Mouse (Mus musculus): ENCODE data around the gene Ifrd2. TPM values are rescaled to one million over a fixed set of nuclear protein-coding genes. Genes with fewer than 3 reads are reported as not detected.

Ifrd2 gene
- polyA plus RNA-seq, 1 experiment, result 31.5 TPM

DNA sequence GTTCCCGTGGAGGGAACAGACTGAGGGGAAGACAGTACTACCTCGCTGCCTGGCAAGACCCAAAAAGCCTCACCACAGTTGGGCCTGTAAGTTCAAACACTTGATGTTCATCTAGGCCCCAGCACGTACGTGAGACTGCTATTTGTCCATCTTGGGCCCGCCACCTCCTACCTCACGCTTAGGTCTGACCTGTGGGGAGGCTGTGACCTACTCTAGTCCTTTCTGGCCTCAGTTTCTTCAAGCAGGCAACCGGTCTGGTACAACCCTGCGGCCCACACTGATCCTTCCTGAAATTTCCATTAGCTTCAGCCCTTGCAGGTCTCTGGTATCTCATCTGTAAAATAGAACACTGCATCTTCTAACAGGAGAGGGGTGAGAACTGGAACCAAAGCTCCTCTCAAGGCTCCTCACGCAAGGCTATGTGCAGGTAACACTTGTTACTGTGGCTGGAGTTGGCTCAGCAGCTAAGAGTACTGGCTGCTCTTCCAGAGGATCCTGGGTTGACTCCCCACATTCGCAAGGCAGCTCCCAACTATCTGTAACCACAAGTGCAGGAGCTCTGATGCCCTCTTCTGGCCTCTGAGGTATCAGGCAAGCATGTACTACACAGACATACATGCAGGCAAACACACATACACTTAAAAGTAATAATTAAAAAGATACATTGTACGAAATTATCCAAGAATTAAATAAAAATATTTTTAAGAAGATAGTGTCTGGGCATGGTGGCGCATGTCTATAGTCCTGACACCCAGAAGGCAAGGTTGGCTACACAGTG lies 38.1 kb downstream of the Ifrd2 start:
- 0 out of 2 replicates have a peak overlapping the region, but pooled peaks have one; percentile 29 for H3K27ac ChIP-seq (ENCODE audit: insufficient read depth, low read length)
- TF ChIP-seq POLR2A (IDR thresholded peaks at IDR 0.05; ENCODE audit: low read depth, low read length) (no peak), CTCF (IDR thresholded peaks at IDR 0.05; ENCODE audit: borderline replicate concordance, insufficient read depth, low read length) (no peak)
- H3K4me3 ChIP-seq (ENCODE audit: insufficient read depth, low read length), result no peak overlapping the region
- H3K4me1 ChIP-seq (ENCODE audit: control insufficient read depth, insufficient read depth, low read length), result peaks cover 28% of the 10 kb centered on the region

DNA sequence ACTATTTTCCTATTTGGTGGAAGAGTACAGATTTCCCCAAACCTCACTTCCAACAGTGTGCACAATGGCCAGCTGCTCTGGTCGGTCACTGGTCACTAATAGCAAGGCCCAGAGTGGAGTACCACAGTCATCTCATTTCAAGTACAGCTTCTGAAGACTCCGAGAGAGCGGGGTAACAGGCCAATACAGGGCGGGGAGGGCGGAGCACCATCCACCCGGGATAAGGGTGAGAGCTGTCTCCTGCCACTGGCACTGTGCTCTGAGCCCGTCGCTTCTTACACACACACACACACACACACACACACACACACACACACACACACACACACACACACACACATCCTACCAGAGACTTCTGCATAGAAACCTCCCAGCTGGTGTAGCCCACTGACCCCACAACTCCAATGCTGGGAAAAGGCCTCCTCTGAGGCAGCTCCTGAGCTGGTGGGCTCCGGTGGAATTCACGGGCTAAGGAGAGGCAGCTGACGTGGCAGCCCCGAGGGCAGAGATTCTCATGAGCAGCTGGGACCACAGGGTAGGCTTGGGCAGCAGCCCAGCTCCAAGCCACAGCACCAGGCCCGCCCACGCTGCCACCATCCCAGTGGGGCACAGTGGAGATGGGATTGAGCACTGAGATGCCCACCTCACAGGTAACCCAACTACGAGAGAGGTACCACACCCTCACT lies 38.9 kb downstream of the Ifrd2 start:
- TF ChIP-seq POLR2A (IDR thresholded peaks at IDR 0.05; ENCODE audit: low read depth, low read length) (no peak), CTCF (IDR thresholded peaks at IDR 0.05; ENCODE audit: borderline replicate concordance, insufficient read depth, low read length) (no peak)
- peak overlapping the region; percentile 29 for H3K27ac ChIP-seq (ENCODE audit: insufficient read depth, low read length)
- H3K4me1 ChIP-seq (ENCODE audit: control insufficient read depth, insufficient read depth, low read length), result peaks cover 29% of the 10 kb centered on the region
- H3K4me3 ChIP-seq (ENCODE audit: insufficient read depth, low read length), result no peak overlapping the region

DNA sequence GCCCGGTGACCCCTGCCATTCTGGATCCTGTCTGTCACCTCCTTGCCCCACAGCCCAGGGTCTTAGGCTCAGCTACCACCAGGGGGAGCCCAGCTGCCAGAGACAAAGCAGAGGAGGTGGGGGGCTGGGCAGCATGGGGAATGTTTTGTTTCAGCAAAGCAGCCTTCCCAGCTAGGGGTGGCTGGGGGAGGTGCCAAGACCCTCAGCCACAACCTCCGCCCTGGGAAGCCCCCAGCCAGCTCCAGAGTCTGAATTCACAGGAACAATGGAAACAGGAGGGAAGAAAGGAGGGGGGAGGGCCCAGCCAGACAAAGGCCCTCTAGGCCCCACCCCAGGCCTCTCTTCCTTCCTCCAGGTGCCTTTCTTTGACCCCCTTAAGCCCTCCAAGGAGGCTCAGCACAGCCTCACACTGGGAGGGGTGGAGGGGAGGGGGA lies 39.4 kb downstream of the Ifrd2 start:
- TF ChIP-seq POLR2A (IDR thresholded peaks at IDR 0.05; ENCODE audit: low read depth, low read length) (no peak), CTCF (IDR thresholded peaks at IDR 0.05; ENCODE audit: borderline replicate concordance, insufficient read depth, low read length) (peak; percentile 86)
- H3K27ac ChIP-seq (ENCODE audit: insufficient read depth, low read length), result peak overlapping the region; percentile 44
- peaks cover 28% of the 10 kb centered on the region for H3K4me1 ChIP-seq (ENCODE audit: control insufficient read depth, insufficient read depth, low read length)
- no peak overlapping the region for H3K4me3 ChIP-seq (ENCODE audit: insufficient read depth, low read length)

DNA sequence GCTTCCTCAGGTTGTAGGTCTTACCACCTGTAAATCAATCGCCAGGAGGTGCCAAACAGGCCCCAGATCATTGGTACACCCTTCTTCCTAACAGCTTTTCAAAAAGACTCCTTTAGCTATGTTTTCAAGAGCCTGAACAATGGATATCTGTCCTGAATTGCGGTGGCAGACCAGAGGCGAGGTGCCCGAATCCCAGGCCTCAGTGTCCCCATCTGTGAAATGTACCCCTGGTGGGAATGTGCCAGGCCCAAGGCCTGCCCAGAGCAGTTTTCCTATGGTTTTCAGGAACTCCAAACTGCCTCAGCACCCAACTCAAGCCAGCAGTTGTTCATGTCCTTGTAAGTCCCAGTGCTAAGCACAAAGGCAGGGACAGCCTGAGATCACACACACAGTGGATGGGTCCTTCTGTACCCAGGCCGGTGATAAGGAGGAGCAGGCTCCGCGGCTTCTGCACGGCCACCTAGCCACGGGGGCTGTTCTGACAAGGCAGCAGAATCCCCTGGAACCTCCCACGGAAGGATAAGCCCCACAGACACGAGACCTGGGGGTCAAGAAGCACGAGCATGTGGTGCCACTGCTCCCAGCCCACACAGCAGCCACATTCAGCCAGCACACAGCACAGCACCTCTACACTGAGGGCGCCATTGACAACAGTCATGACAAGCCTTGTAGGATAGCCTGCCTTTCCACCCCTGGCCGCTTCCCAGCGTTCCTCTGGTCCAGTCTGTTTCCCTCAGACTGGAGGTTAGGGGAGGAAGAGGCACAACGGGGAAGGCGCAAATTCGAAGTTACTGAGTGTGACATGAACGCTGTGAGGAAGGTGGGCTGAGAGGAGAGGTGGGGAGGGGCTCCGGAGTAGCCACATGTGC lies 40.2 kb downstream of the Ifrd2 start:
- no peak overlapping the region for H3K4me3 ChIP-seq (ENCODE audit: insufficient read depth, low read length)
- no peak for TF ChIP-seq CTCF (IDR thresholded peaks at IDR 0.05; ENCODE audit: borderline replicate concordance, insufficient read depth, low read length)
- TF ChIP-seq POLR2A (IDR thresholded peaks at IDR 0.05; ENCODE audit: low read depth, low read length), result no peak
- H3K27ac ChIP-seq (ENCODE audit: insufficient read depth, low read length), result peak overlapping the region; percentile 22
- peaks cover 28% of the 10 kb centered on the region for H3K4me1 ChIP-seq (ENCODE audit: control insufficient read depth, insufficient read depth, low read length)

DNA sequence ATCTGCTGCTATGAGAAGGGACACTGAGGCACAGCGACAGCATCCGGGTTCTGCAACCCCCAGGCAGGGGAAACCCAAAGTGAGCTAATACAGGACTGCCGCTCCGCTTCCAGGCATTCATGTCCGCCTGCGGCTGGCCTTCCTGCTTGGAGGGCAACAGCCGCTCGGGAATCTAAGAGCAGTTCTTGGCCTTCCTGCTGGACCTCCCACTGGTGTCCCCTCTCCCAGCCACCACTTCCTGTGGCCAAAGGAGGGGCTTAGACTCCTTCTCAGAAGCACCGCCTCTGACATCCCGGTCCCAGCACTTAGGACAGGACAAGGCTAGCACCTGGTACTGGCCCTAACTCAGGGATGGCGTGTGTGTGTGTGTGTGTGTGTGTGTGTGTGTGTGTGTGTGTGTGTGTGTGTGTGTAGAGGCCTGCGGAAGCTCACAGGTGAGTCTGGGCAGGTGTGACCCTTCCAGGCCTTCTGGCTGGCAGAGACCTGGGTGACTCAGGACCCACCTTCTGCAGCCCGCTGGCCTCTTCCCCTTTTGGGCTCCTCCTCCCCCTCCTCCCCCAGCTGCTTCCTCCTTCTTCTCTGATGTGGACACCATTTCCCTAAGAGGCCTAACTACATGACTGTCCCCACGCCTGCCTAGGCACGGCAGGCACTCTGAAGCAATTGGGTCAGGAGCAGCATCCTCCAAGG lies 41.4 kb downstream of the Ifrd2 start:
- TF ChIP-seq CTCF (IDR thresholded peaks at IDR 0.05; ENCODE audit: borderline replicate concordance, insufficient read depth, low read length), result no peak
- no peak for TF ChIP-seq POLR2A (IDR thresholded peaks at IDR 0.05; ENCODE audit: low read depth, low read length)
- Histone ChIP-seq H3K4me1 (ENCODE audit: control insufficient read depth, insufficient read depth, low read length) (peaks cover 28% of the 10 kb centered on the region), H3K4me3 (ENCODE audit: insufficient read depth, low read length) (no peak overlapping the region), H3K27ac (ENCODE audit: insufficient read depth, low read length) (no peak overlapping the region)

DNA sequence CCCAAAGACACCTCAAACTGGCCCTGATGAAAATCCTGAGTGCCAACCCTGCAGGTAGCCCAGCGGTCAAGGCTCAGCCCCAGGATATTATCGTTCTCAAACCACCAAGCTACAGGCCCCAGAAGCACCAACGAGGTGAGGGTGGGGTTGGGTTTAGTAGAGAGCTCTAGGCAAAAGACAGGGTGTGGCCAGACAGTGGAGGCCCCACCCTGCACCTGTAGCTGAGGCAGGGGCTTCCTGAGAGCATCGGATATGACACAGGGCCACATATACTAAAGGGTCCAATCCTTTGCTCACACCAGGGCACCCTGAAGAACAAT lies 41.9 kb downstream of the Ifrd2 start:
- peaks cover 26% of the 10 kb centered on the region for H3K4me1 ChIP-seq (ENCODE audit: control insufficient read depth, insufficient read depth, low read length)

DNA sequence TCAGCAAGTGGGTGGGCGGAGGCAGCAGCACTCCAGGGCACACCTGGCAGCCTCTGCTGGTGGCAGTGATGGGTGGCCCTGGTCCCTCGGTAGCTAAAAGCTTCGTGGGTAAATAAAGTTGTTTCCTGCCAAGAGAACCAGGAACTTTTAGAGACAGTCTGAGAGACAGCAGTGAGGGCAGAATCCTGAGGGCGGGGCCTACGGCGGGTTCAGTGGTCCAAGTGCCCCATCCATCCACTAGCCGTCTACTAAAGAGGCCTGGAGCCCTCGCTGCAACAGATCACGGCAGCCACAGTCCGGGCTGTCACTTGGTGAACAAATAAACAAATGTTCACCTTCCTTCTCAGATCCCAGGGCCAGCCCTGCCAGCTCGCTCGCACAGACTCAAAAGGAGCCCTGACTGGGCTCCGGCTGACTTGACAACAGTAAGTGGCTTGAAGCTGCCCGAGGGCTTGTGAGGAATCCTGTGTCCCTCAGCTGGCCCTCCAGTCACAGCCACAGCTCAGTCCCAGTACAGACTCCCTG lies 42.5 kb downstream of the Ifrd2 start:
- Histone ChIP-seq H3K4me3 (ENCODE audit: insufficient read depth, low read length) (no peak overlapping the region), H3K27ac (ENCODE audit: insufficient read depth, low read length) (no peak overlapping the region; the same call in 1 of the 2 replicates), H3K4me1 (ENCODE audit: control insufficient read depth, insufficient read depth, low read length) (peaks cover 21% of the 10 kb centered on the region)
- TF ChIP-seq POLR2A (IDR thresholded peaks at IDR 0.05; ENCODE audit: low read depth, low read length), result no peak
- TF ChIP-seq CTCF (IDR thresholded peaks at IDR 0.05; ENCODE audit: borderline replicate concordance, insufficient read depth, low read length), result no peak

More for the DNA sequence above, 41.9 kb downstream of the Ifrd2 start:
- Histone ChIP-seq H3K27ac (ENCODE audit: insufficient read depth, low read length) (no peak overlapping the region), H3K4me3 (ENCODE audit: insufficient read depth, low read length) (no peak overlapping the region)
- no peak for TF ChIP-seq CTCF (IDR thresholded peaks at IDR 0.05; ENCODE audit: borderline replicate concordance, insufficient read depth, low read length)
- no peak for TF ChIP-seq POLR2A (IDR thresholded peaks at IDR 0.05; ENCODE audit: low read depth, low read length)

DNA sequence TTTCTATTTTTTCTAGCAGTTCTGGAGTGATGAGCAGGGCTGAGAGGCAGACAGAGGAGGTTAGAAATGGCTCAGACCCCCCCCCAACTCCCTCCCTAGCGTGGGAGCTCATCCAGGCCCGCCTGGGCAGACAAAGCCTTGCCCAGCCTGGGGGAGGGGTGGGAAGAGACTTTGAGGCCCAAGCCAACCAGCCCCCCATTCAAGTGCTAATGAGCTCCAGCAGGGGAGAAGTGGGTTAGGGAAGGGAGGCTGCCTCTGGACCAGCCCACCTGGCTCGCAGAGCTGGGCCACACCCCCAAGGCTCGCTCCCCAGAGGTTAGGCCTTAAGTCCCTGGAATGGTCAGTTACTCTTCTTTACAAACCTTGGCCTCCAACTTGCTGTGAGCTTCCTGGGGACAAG lies 43.1 kb downstream of the Ifrd2 start:
- no peak overlapping the region for H3K4me3 ChIP-seq (ENCODE audit: insufficient read depth, low read length)
- TF ChIP-seq CTCF (IDR thresholded peaks at IDR 0.05; ENCODE audit: borderline replicate concordance, insufficient read depth, low read length) (no peak), POLR2A (IDR thresholded peaks at IDR 0.05; ENCODE audit: low read depth, low read length) (no peak)
- peaks cover 21% of the 10 kb centered on the region for H3K4me1 ChIP-seq (ENCODE audit: control insufficient read depth, insufficient read depth, low read length)
- H3K27ac ChIP-seq (ENCODE audit: insufficient read depth, low read length), result peak overlapping the region; percentile 8

DNA sequence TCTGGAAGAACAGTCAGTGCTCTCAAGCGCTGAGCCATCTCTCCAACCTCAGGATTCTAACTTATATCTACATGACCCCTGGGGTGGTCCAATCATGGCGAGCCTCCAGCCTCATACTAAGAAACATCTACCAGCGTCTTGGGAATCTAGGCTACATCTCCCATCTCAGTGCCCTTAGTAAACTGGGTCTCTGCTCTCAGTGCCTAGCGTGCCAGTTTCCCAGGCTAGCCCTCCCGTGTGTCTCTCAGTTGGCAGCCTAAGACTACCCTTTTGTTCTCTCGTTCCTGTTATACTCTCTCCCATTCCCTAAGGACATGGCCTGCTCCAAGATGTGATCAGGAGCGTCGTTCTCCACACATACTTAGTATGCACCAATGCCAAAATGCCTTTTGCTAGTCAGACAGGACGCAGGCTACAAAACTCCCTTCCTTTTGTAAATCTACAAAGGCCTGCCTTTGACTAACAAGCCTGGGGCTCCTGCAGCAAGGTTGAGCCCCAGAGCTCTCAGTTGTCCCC lies 43.9 kb downstream of the Ifrd2 start:
- no peak overlapping the region for H3K4me3 ChIP-seq (ENCODE audit: insufficient read depth, low read length)
- TF ChIP-seq POLR2A (IDR thresholded peaks at IDR 0.05; ENCODE audit: low read depth, low read length), result no peak
- TF ChIP-seq CTCF (IDR thresholded peaks at IDR 0.05; ENCODE audit: borderline replicate concordance, insufficient read depth, low read length), result no peak

More for the DNA sequence above, 43.9 kb downstream of the Ifrd2 start:
- Histone ChIP-seq H3K4me1 (ENCODE audit: control insufficient read depth, insufficient read depth, low read length) (peaks cover 21% of the 10 kb centered on the region), H3K27ac (ENCODE audit: insufficient read depth, low read length) (no peak overlapping the region)
